21 mouse cellular contexts compared by ENCODE assay signal in genomic region chr3:103159232-103159900, GRCm38 (mm10). TPM values are rescaled to one million over a fixed set of nuclear protein-coding genes. Genes with fewer than 3 reads are reported as not detected.
A peak's percentile ranks its signal among the peaks of the same experiment; 100 is the strongest.
DNase-seq lines count a peak whose midpoint lies in the region; ATAC-seq and TF ChIP-seq lines count a peak whose summit lies in the region.
"Had no signal": no experiment of that assay in that cellular context is flagged by ENCODE, and none has a peak within 500 bp of the region (broad histone marks: within the 10 kb centered on the region; RNA-seq: fewer than 3 reads in every experiment).

No protein-coding gene starts in this region.

- peak overlapping the region; percentile 32; the same call in 1 of the 2 replicates for H3K4me2 ChIP-seq in liver, embryonic 14.5 days (ENCODE audit: low read depth)
- H3K4me2 ChIP-seq in stomach, postnatal 0 days (replicated peaks; ENCODE audit: low read depth), result no peak overlapping the region
- H3K4me2 ChIP-seq: forebrain, embryonic 15.5 days; hindbrain, embryonic 13.5 days; limb, embryonic 13.5 days; lung, embryonic 15.5 days; midbrain, embryonic 12.5 days had no signal

- ATAC-seq in liver, embryonic 14.5 days (ENCODE audit: insufficient read depth), result peak; percentile 89
- peak; percentile 77; the same call in 1 of the 2 replicates for ATAC-seq in stomach, postnatal 0 days (ENCODE audit: low FRiP score, low TSS enrichment)
- ATAC-seq: activated CD4-positive, CD25-positive, alpha-beta regulatory T cell, adult 4 months; forebrain, embryonic 15.5 days; inflammation-experienced regulatory T-cells, adult 6 months had no signal

- peak overlapping the region; percentile 9 for H3K4me3 ChIP-seq in erythroblast, embryonic 14.5 days (replicated peaks)
- no peak overlapping the region for H3K4me3 ChIP-seq in liver, embryonic 14.5 days (ENCODE audit: insufficient read depth in 1 of 2, low read depth in 2 of 2, low read length in 2 of 2)
- H3K4me3 ChIP-seq in stomach, postnatal 0 days (ENCODE audit: low read depth, low read length), result no peak overlapping the region
- no peak overlapping the region for H3K4me3 ChIP-seq in layer of hippocampus, adult 2 months
- H3K4me3 ChIP-seq: forebrain, embryonic 15.5 days; heart, embryonic 10.5 days; hindbrain, embryonic 13.5 days; limb, embryonic 13.5 days; lung, embryonic 15.5 days; midbrain, embryonic 12.5 days had no signal

- peaks cover 17% of the 10 kb centered on the region for H3K4me1 ChIP-seq in erythroblast, embryonic 14.5 days (ENCODE audit: control insufficient read depth)
- peaks cover 10 to 12% of the 10 kb centered on the region in 2 experiments for H3K4me1 ChIP-seq in liver, embryonic 14.5 days (replicated peaks; ENCODE audit: control insufficient read depth in 2 of 2, insufficient read depth in 2 of 2, low read length in 1 of 2)
- no peaks in the 10 kb centered on the region for H3K4me1 ChIP-seq in stomach, postnatal 0 days (replicated peaks; ENCODE audit: control insufficient read depth, insufficient read depth)
- H3K4me1 ChIP-seq: forebrain, embryonic 15.5 days; heart, embryonic 10.5 days; hindbrain, embryonic 13.5 days; limb, embryonic 13.5 days; lung, embryonic 15.5 days; midbrain, embryonic 12.5 days had no signal

- peak overlapping the region; percentile 27 for H3K9ac ChIP-seq in liver, embryonic 14.5 days (replicated peaks)
- no peak overlapping the region for H3K9ac ChIP-seq in stomach, postnatal 0 days (ENCODE audit: low read length)
- H3K9ac ChIP-seq: forebrain, embryonic 15.5 days; hindbrain, embryonic 13.5 days; limb, embryonic 13.5 days; lung, embryonic 15.5 days; midbrain, embryonic 12.5 days had no signal

- H3K9me3 ChIP-seq in erythroblast, embryonic 14.5 days (ENCODE audit: control insufficient read depth, low read length), result 0 out of 2 replicates have a peak, but pooled peaks cover 2% of the 10 kb centered on the region
- no peaks in the 10 kb centered on the region for H3K9me3 ChIP-seq in liver, embryonic 14.5 days (ENCODE audit: control insufficient read depth, low read length)
- no peaks in the 10 kb centered on the region for H3K9me3 ChIP-seq in stomach, postnatal 0 days (ENCODE audit: control insufficient read depth, low read length)
- H3K9me3 ChIP-seq: forebrain, embryonic 15.5 days; heart, embryonic 10.5 days; hindbrain, embryonic 13.5 days; limb, embryonic 13.5 days; lung, embryonic 15.5 days; midbrain, embryonic 12.5 days had no signal

- peaks cover 96% of the 10 kb centered on the region for H3K36me3 ChIP-seq in erythroblast, embryonic 14.5 days (ENCODE audit: control insufficient read depth)
- H3K36me3 ChIP-seq in liver, embryonic 14.5 days (replicated peaks; ENCODE audit: control insufficient read depth, insufficient read depth, low read depth), result peaks cover 60% of the 10 kb centered on the region
- H3K36me3 ChIP-seq in stomach, postnatal 0 days (ENCODE audit: control insufficient read depth, insufficient read depth, low read length), result peaks cover 7% of the 10 kb centered on the region; the same call in 1 of the 2 replicates
- H3K36me3 ChIP-seq: forebrain, embryonic 15.5 days; hindbrain, embryonic 13.5 days; lung, embryonic 15.5 days; midbrain, embryonic 12.5 days had no signal

- DNase-seq in c-Kit-negative CD71-positive TER-119-positive erythroid progenitor cells, embryonic 14.5 days (ENCODE audit: low read depth, low spot score), result peak; percentile 45
- peak in 2 of 3 experiments; percentile 47 to 48 for DNase-seq in liver, embryonic 14.5 days (ENCODE audit: low read depth in 3 of 3, low spot score in 3 of 3)
- peak; percentile 53 for DNase-seq in stomach, postnatal 0 days (ENCODE audit: low spot score)
- no peak for DNase-seq in layer of hippocampus, adult 8-10 months (ENCODE audit: low spot score in 2 of 2)
- DNase-seq in layer of hippocampus, adult 2 months (ENCODE audit: low spot score in 2 of 2), result no peak
- DNase-seq in frontal cortex, adult 2 months (ENCODE audit: extremely low spot score in 1 of 2, low spot score in 1 of 2), result no peak
- DNase-seq: adrenal gland, postnatal 14 days; cerebellum, adult 18-20 months; heart, postnatal 10 days; right cerebral cortex, postnatal 14 days; spleen, adult 18-20 months had no signal

- WGBS in liver, embryonic 14.5 days (ENCODE audit: insufficient replicate concordance), result 9% methylated on average over 3 of the region's 3 CpGs
- WGBS in stomach, postnatal 0 days, result 34% methylated on average over 3 of the region's 3 CpGs

- H3K27me3 ChIP-seq in erythroblast, embryonic 14.5 days (ENCODE audit: control insufficient read depth), result no peaks in the 10 kb centered on the region
- H3K27me3 ChIP-seq in liver, embryonic 14.5 days (ENCODE audit: control insufficient read depth, insufficient read depth, low read length), result no peaks in the 10 kb centered on the region
- H3K27me3 ChIP-seq in stomach, postnatal 0 days (ENCODE audit: control insufficient read depth, insufficient read depth, low read length), result no peaks in the 10 kb centered on the region
- H3K27me3 ChIP-seq: forebrain, embryonic 15.5 days; hindbrain, embryonic 13.5 days; limb, embryonic 13.5 days; lung, embryonic 15.5 days; midbrain, embryonic 12.5 days had no signal

- no peak for TF ChIP-seq EP300 in liver, embryonic 14.5 days (IDR thresholded peaks at IDR 0.05; ENCODE audit: low read depth)
- no peak for TF ChIP-seq EP300 in stomach, postnatal 0 days (optimal IDR thresholded peaks at IDR 0.05)

- TF ChIP-seq CTCF in liver, embryonic 14.5 days (IDR thresholded peaks at IDR 0.05; ENCODE audit: low read depth), result no peak
- TF ChIP-seq CTCF in stomach, postnatal 0 days (IDR thresholded peaks at IDR 0.05; ENCODE audit: low read depth), result no peak
- TF ChIP-seq CTCF in layer of hippocampus, adult 2 months (conservative IDR thresholded peaks at IDR 0.05), result no peak

- peak overlapping the region; percentile 67 for H3K27ac ChIP-seq in liver, embryonic 14.5 days
- no peak overlapping the region for H3K27ac ChIP-seq in stomach, postnatal 0 days (replicated peaks)
- H3K27ac ChIP-seq in layer of hippocampus, adult 2 months, result no peak overlapping the region
- H3K27ac ChIP-seq: forebrain, embryonic 15.5 days; heart, embryonic 10.5 days; hindbrain, embryonic 13.5 days; limb, embryonic 13.5 days; lung, embryonic 15.5 days; macrophage; midbrain, embryonic 12.5 days had no signal

RNA-seq across cellular contexts. Expression of gene Bcas2, which starts 12.1 kb away (rescaled TPM):
- polyA plus RNA-seq in erythroblast, embryonic 14.5 days (2012), result 24.7 and 40.9 TPM in 2 replicates
- polyA plus RNA-seq in liver, embryonic 14.5 days (2012; rRNA removed), result 58.1 and 104 TPM in 2 replicates
- 135 and 152 TPM in 2 replicates for polyA plus RNA-seq in liver, embryonic 14.5 days (2014; fragmentation: Nextera tagmentation; extraction: Ambion mirVana)
- 104 and 109 TPM in 2 replicates for polyA plus RNA-seq in stomach, postnatal 0 days (2015; fragmentation: Nextera tagmentation; extraction: Ambion mirVana)
- 10 to 100 TPM; 67.1 to 70.8 (median 67.8) TPM for total RNA-seq in layer of hippocampus, adult 8-10 months (2022)
- 10 to 100 TPM; 63.8 to 69.1 TPM for total RNA-seq in layer of hippocampus, adult 2 months (2021)
- polyA plus RNA-seq in frontal cortex, adult 2 months (2012; rRNA removed), result 124 and 127 TPM in 2 replicates

RNA-seq across cellular contexts. Expression of gene Dennd2c, which starts 57.0 kb away (rescaled TPM):
- 0.34 and 0.39 TPM in 2 replicates for polyA plus RNA-seq in erythroblast, embryonic 14.5 days (2012)
- 5.4 and 7.4 TPM in 2 replicates for polyA plus RNA-seq in liver, embryonic 14.5 days (2012; rRNA removed)
- polyA plus RNA-seq in liver, embryonic 14.5 days (2014; fragmentation: Nextera tagmentation; extraction: Ambion mirVana), result 6.6 and 6.9 TPM in 2 replicates
- polyA plus RNA-seq in stomach, postnatal 0 days (2015; fragmentation: Nextera tagmentation; extraction: Ambion mirVana), result 5.6 and 6.8 TPM in 2 replicates
- 1 to 10 TPM in 2 of 4 experiments, under 1 TPM in 2; 0.39 to 1.1 (median 0.75) TPM for total RNA-seq in layer of hippocampus, adult 8-10 months (2022)
- under 1 TPM; 0.28 to 0.54 TPM for total RNA-seq in layer of hippocampus, adult 2 months (2021)
- polyA plus RNA-seq in frontal cortex, adult 2 months (2012; rRNA removed), result 1.3 and 1.5 TPM in 2 replicates

Comparison
In these comparisons a context has a peak if more than half of its experiments do, and no peak if none do; other contexts are left out.
1. DNase-seq: peak in c-Kit-negative CD71-positive TER-119-positive erythroid progenitor cells, embryonic 14.5 days (single experiment), liver, embryonic 14.5 days (2 of 3) and stomach, postnatal 0 days (single experiment); none in layer of hippocampus, adult 8-10 months (0 of 2), layer of hippocampus, adult 2 months (0 of 2) and frontal cortex, adult 2 months (0 of 2).